Mouse (Mus musculus) spleen, adult 18-20 months (tissue): ENCODE data around the gene Polr1e.
"Not testable (repeated sequence)": the region's sequence is repeated elsewhere in the genome, so short reads cannot be mapped to it uniquely, and the experiment has no call there.

ENCODE experiments used
- DNase-seq, 2 experiments: peaks; one replicate each; pipeline ENCODE4 v3.0.0; 2022; ENCODE audit warnings: mixed read lengths in 2 of 2

Polr1e gene

GRCm38 (mm10) chr4:45018452-45018980 lies at the start of gene Polr1e:
Polr1e (plus strand) TSS chr4:45018583.
- DNase-seq, result peak; percentile 86 to 96

GRCm38 (mm10) chr4:44970056-44970455 lies 48.3 kb upstream of the Polr1e start:
- DNase-seq, result peak; percentile 70 to 78

- peak; percentile 34 to 63 for DNase-seq
Observed at GRCm38 (mm10) chr4:44970612-44971110, 47.7 kb upstream of the Polr1e start.

GRCm38 (mm10) chr4:44973450-44973849 lies 44.9 kb upstream of the Polr1e start:
- DNase-seq, result peak; percentile 76 to 90

- DNase-seq, result no peak
Observed at GRCm38 (mm10) chr4:44973871-44974270, 44.5 kb upstream of the Polr1e start.

- no peak for DNase-seq
Observed at GRCm38 (mm10) chr4:44974331-44974730, 44.1 kb upstream of the Polr1e start.

GRCm38 (mm10) chr4:44976026-44976615 lies 42.3 kb upstream of the Polr1e start:
- DNase-seq, result no peak

GRCm38 (mm10) chr4:44976921-44977710 lies 41.3 kb upstream of the Polr1e start:
- DNase-seq, result no peak

GRCm38 (mm10) chr4:44978175-44978574 lies 40.2 kb upstream of the Polr1e start:
- DNase-seq, result no peak

- DNase-seq, result no peak
Observed at GRCm38 (mm10) chr4:44979794-44980338, 38.5 kb upstream of the Polr1e start.

- DNase-seq, result peak; percentile 74 to 76
Observed at GRCm38 (mm10) chr4:44981280-44981973, 37.0 kb upstream of the Polr1e start, which contains the start of gene Grhpr. Grhpr (plus strand) TSS chr4:44981395.

- DNase-seq, result no peak
Observed at GRCm38 (mm10) chr4:44981974-44982287, 36.5 kb upstream of the Polr1e start.

GRCm38 (mm10) chr4:44982440-44983130 lies 35.8 kb upstream of the Polr1e start:
- DNase-seq, result no peak

- DNase-seq, result no peak
Observed at GRCm38 (mm10) chr4:44983131-44983740, 35.1 kb upstream of the Polr1e start.

- DNase-seq, result no peak
Observed at GRCm38 (mm10) chr4:44990560-44990959, 27.8 kb upstream of the Polr1e start.

GRCm38 (mm10) chr4:44992330-44992729 lies 26.1 kb upstream of the Polr1e start:
- not testable (repeated sequence) for DNase-seq

GRCm38 (mm10) chr4:44993179-44993578 lies 25.2 kb upstream of the Polr1e start:
- not testable (repeated sequence) for DNase-seq

GRCm38 (mm10) chr4:44993847-44994246 lies 24.5 kb upstream of the Polr1e start:
- no peak for DNase-seq

GRCm38 (mm10) chr4:44994776-44995175 lies 23.6 kb upstream of the Polr1e start:
- no peak for DNase-seq

- DNase-seq, result no peak
Observed at GRCm38 (mm10) chr4:44998071-44998470, 20.3 kb upstream of the Polr1e start.

- DNase-seq, result no peak
Observed at GRCm38 (mm10) chr4:45000001-45000400, 18.4 kb upstream of the Polr1e start.

GRCm38 (mm10) chr4:45005452-45005851 lies 12.9 kb upstream of the Polr1e start:
- DNase-seq, result no peak
